Mouse (Mus musculus): ENCODE data around the gene Phc2.

GRCm38 (mm10) chr4:128660196-128660595 lies 5.7 kb downstream of the Phc2 start:
- TF ChIP-seq GATA1 (IDR thresholded peaks at IDR 0.05; ENCODE audit: borderline replicate concordance, low read length) (no peak), FLI1 (IDR thresholded peaks at IDR 0.05; ENCODE audit: low read length) (no peak)

Data from megakaryocyte, embryonic 14.5 days (primary cell).